Mouse (Mus musculus) G1E-ER4 (cell line): ENCODE results near the gene Gramd4. TPM values are rescaled to one million over a fixed set of nuclear protein-coding genes. Genes with fewer than 3 reads are reported as not detected.
A peak's percentile ranks its signal among the peaks of the same experiment; 100 is the strongest.

ENCODE experiments used
- GATA1 ChIP-seq: IDR thresholded peaks from one replicate; pipeline ENCODE4 v1.8.0; 2012; ENCODE audit warnings: low read length, inconsistent platforms
- polyA plus RNA-seq: library from polyadenylated mRNA; stranded (reverse); fragments of >175 nt; gene quantifications from 2 replicates; pipeline ENCODE4 v1.2.3, GENCODE M21; 2012

Gramd4 gene
- polyA plus RNA-seq, 1 experiment, result 33.5 TPM

DNA sequence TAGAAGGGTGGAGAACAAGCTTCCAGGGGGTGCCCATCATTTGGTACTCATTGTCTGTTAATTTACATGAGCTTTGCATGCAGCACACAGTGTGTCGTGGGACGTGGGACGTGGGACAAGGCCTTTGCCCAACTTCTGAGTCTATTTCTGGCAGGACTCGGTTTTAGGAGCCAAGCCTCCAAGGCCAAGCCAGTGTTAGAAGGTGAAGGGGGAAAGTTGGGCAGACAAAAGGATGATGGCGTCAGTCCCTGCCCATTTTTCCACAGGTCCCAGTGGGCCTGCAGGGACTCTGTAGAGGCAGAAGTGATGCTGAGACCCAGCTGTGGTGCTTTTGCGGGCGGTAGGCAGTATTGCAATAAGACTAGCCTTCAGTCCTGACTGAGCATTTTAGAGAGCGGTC lies 33.1 kb downstream of the Gramd4 start:
- no peak for TF ChIP-seq GATA1

DNA sequence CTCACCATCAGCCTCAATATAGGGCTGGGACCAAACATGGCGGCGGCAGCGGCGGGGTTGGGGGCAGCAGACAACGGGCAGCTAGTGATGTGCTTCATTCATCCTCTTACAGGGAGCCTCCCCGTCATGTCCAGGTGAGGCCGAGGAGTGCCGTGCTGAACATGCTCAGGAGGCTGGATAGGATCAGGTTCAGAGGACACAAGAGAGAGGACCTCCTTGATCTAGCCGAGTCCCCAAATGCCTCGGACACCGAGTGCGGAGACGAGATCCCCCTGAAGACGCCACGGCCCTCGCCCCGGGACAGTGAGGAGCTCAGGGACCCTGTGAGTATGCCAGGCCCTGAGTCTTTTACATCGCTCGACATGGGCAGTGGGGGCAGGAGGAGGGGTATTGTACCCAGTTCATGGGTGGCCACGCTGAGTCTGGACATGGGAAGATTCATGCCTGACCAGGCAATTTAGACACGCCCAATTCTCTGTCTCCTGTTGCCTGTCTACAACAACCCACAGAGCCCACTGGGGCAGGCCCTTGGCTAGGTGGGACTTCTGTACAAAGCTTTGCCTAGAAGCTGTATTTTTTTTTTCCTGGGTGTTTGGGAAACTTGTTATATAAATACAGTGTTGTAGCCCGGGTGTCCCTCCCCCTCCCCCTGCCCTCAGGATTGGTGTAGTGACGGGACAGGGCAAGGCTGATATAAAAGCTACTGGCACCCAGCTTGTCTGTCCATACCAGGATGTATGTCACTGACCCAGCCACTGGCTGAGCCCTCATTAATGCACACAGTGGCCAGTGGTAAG lies 33.9 kb downstream of the Gramd4 start:
- no peak for TF ChIP-seq GATA1

DNA sequence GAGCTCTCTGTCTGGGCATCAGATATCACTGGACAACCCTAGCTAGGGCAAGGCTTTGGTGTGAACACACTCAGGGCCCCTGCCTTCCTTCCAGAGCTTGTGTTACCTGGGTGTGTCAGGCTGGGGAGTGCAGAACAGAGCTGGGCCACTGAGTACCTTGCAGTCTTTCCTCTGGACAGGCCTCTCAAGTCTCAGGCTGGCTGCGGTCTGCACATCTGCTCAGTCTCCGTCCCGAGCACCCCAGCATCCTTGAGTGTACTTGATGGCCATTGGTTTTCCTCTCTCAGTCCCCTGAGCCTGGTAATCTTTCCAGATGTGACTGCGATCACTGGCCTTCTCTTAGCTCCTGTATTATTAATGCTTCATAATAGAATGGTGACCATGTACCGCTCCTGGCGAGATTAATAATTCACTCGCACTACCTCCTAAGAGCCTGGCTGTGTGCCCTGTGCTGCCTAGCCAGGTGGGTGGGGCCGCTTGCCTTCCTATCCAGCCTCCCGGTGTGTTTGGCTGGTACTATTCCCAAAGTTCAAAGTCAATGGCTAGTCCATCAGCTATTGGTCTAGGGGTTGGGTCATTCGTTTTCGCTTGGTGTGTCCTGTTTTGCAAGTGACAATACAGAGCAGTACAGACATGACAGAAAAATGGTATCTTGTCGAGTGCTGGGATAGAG lies 34.6 kb downstream of the Gramd4 start:
- no peak for TF ChIP-seq GATA1

DNA sequence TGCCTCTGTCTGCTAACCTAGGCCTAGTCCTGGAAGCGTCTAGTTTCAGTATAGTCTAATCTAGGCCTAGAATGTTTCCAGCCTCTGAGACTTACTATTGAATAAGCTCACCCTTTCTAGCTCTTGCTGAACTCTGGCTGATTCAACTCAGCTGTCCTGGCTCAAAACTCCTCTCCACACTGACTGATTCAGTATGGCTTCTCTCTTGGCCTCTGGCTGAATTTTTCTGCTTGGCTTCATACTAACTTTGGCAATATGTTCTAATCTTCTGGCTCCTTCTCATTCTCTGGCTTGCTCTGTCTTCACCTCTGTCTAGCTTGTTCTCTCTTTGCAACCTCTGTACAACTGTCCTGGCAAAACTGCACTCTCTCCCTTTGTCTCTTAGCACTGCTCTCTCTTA lies 35.7 kb downstream of the Gramd4 start:
- TF ChIP-seq GATA1, result no peak

DNA sequence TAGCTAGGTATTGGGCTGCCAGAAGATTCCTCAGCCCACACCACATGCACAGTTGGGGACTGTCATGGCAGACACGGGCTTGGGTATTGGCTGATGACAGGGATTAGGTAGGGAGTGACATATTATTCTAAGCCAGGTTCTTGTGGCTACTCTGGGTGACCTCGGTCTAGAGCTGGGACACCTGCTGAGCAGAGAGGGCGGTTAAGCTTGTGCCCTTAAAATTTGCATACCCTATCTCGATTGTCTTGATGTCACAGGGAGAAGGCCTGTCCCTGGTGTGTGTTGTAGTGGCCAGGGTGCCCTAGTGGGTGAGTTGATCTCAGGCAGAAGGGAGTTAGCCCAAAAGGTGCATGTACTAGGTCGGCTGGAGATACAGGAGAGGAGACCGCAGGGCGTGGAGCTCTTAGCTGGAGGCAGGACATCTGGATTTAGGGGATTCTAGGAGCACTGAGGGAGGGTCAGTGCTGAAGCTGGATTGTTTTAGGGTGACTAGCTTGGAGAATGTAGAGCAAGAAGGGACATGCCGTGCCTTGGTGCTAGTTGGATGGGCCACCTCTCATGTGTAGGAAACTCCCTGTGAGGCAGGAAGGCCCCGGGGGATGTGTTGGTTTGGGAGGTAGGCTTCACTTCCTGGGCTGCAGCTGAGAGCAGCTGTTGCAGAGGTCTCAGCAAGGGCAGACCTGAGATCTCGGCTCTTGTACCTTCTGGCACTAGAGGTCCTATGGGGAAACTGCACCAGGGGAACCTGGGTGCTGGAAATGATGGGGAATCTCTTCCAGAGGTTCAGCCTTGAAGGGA lies 37.0 kb downstream of the Gramd4 start:
- TF ChIP-seq GATA1, result no peak

DNA sequence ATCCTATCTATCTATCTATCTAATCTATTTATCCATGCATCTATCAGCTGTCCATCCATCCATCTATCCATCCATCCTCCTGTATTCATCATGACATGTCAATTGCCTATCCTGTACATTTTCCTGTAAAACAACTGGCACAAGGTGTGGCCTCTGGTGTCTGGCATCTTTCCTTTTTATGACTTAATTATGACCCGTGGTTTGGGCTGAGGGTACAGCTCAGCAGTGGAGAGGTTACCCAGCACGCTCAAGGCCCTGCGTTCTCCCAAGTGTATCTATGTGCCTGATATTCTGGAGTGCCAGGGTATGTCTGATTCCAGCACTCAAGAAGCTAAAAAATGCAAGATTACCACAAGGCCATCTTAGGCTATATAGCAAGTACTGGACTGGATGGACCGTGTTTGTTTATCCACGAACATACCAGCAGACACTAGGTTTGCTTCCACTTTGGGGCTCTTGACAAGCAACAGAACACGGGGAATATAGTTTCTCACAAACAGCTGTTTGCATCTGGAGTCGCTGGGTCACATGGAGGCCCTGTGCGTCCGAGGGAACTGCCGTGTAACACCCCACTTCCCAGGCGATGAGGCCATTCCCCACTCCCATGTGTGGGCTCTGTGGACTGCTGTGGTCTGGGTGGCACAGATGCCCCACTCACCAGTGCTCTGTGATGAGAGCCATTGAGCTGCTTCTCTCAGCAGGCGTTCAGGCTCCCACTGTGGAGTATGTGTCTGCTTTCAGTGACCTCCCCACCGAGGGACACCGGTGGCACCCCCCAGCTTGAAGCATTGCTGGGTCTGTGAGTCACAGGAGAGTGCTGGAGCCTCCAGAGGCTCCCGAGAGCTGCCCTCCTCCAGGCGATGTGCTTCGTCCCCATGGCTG lies 38.5 kb downstream of the Gramd4 start:
- no peak for TF ChIP-seq GATA1

DNA sequence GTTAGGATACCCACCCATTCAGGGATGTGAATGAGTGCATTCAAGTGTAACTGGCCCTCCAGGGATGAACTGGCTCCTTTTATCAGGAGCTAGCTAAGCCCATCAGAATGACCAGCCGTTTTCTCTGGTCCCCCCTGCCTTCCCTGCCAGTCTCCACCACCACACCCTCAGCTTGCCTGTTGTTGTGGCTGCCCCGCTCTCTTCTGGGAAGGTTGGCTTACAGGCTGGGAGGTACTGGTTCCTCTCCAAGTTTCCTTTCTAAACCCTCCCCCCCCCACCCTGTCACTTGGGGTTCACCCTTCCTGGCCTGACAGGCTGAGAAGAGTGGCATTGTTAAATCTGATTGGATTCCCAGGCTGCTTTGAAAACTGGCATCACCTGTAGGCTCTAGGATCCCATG lies 40.4 kb downstream of the Gramd4 start:
- TF ChIP-seq GATA1, result no peak

DNA sequence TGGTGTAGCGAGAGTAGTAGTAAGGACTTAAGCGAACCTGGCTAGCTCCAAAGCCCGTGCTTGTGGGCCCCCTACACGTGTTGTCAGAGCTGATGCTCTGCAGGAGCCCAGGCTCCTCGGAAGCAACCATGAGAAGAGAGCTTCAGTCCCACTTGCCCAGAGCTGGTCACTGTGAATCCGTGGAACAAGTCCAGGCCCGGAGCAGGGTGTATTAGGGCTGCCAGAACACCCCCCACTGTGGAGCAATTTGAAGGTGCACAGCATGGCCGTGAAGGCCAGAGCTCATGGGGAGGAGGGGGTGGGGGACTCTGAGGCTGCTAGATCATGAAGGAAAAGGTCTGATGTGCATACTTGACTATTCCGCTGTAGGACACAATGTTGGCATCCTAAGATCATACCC lies 44.1 kb downstream of the Gramd4 start:
- TF ChIP-seq GATA1, result no peak

DNA sequence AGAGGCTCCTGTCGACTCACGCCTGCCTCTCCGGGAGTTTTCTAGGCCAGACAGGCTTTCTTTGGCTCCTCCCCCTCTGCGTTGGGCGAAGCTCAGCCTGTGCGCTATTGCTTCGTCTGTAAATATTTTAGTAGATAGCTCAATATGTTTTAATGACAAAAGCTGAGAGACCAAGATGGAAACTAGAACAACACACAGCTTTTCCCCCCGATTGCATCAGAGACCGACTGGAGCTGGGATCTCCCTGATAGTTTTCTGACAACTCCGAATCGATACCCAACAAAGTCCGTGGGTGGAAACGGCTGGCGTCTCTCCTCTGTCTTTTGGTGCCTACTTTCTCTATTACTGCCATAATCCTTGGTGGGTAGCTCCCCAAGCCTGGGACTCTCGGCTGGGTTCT lies 44.8 kb downstream of the Gramd4 start:
- TF ChIP-seq GATA1, result no peak

DNA sequence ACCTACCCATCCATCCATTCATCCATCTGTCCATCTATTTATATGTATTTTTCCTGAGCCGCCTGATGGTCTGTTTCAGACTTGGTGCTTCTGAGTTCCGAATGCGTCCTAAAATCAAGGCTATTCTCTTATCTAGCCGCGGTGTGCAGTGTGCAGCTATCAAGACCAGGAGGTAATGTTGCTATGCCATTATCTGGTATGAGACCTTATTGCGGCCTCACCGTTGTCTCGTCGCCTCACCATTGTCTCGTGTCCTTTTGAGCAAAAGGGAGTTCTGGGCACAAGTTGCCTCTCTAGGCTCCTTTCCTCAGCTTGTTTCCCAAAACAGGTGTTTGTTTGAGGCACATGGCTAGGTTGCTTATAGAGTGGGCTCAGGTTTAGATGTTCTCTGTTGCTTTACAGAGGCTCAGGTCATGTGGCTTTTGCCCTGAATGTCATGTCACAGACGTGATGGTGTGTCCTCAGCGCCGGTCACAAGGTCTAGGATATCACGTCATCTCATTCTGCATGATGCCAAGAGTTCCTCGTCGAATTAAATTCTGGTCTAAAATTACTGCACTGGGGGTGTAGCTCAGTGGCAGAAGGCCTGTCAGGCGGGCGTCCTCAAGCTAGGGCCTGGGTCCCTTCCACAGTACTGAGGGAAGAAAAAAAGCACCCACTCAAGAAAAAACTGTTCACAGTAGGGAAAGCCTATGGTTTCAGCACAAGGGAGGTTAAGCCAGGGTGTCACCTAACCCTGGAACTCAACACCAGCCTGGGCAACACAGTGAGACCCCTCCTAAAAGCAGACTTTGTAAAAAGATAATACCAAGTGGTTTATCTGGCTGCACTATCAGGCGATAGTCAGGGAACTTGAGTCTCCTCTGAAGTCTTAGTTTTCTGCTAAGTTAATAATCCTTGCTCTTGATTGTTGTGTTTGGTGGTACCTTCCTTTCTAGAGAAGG lies 47.2 kb downstream of the Gramd4 start:
- TF ChIP-seq GATA1, result peak; percentile 39

DNA sequence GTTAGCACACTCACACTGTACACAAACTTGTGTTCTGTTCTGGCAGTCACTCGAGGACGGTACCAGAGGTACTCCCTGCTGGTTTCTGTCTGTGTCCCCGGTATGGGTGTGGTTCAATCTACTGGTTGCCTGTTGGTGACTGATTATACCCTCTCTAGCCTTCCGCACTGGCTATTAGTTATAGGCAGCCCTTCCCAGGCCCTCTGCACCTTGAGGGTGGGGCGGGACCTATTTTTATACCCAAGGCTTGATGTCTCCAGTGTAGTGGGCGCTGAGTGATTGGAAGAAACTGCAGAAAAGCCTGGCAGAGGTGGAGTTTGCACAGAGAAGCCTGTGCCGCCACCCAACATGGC lies 47.8 kb downstream of the Gramd4 start:
- TF ChIP-seq GATA1, result no peak

DNA sequence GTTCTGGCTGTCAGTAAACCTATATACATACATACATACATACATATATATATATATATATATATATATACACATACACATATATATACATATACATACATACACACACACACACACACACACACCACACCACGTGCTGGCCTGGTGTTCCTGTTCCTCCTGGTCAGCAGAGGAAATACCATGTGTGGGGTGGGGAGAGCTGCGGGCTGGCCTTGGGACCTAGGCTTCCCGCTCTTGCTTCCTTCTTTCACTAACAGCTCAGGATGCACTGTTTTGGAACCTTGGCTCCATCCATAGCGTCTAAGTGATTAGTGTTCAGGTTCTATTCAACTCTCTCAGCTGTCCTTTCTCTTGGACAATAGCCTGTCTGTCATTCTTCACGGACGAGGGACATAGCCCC lies 48.3 kb downstream of the Gramd4 start:
- TF ChIP-seq GATA1, result no peak

DNA sequence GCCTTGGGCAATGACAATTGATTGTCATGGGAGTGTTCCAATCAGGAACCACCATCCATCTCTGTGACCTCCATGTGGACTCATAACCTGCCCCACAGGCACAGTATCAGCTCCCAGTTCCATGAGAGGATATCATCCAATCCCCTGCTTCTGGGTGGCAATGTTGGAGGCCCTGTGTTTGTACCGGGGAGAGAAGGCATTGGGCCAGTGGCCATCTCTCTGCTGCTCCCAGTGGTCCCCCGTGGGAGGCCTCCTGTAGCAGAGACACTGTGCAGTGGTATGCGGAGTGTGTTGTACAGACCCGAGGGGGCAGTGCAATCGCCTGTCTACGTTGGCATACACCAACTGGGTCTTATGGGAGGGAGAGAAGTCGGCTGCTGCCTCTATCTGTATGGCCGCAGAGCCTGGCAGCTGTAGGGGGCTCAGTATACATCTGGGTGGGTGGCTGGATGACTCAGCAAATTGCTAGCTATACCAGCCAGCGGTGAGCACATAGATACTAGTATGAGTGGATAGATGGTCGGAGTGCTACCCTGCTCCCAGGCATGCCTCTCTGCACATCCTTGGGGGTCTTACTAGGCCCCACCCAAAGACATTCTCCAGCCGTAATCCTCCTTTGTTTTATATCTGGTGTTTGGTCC lies 50.5 kb downstream of the Gramd4 start:
- TF ChIP-seq GATA1, result no peak

DNA sequence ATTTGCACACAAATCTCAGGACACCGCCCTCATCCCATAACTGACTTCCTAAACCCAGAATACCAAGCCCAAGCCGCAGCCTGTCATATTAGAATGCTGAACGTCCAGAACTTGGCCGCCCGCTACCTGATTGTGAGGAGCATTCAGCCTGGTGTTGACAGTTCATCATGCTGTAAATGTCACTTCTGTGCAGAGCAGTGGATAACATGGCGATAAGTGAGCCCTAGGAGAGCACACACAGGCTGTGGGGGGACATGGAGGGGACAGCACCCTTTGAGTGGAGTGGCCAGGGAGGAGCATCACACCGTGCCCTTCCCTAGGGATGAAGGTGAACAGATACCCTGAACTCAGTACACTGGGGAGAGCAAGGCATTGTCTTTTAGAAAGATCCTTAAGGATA lies 51.8 kb downstream of the Gramd4 start:
- no peak for TF ChIP-seq GATA1
